Mouse (Mus musculus) T-helper 2 cell (primary cell): ENCODE measurements around the gene Myo16.

Experiments used
- in situ Hi-C: fragments of 300-600 bp; cut with MboI, MseI; formaldehyde crosslinking; loops from one replicate; pipeline ENCODE4 v1.15.1; 2025; ENCODE audit warnings: high pct_unique_total_duplicates

Gene Myo16

DNA sequence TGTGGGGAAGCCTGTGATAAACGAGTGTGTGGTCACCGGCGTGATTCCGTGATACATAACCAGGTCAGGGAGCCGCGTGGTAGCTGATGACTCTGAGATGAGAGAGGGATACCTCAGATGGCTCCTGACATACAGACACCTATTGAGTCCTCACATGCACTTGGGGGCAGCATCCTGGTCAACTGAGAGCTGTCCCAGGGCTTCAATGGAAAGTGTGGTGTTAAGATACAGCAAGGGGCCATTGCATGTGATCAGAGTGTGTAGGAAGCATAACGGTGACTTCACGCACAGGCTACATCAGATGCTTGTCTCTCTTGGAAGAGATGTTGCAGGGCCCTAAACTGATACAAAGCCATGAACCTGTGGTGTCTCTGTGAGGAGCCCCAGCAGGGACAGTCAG lies 260.2 kb downstream of the Myo16 start:
- in situ Hi-C loops: no loop called here

- in situ Hi-C loops: no loop called here
Observed at GRCm38 (mm10) chr8:10414684-10415212, 261.0 kb downstream of the Myo16 start.

DNA sequence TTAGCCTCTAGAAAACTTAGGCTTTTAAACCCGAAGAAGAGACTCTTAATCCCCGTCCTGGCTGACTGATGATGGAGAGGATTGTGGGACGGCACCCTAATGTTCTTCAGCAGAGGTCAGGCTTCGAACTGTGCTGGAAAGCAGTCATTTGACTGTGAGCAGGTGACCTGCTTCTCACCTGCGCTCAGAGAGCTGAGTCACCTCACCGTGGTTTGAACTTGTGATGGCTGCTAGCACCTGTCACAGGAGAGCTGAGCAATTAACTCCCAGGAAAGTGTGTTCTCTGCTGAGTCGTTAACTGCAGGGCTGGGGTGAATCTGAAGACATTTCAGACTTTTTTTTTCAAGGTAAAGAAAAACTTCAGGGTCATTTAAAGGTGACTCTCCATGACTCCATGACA lies 261.6 kb downstream of the Myo16 start:
- in situ Hi-C loops: no loop called here

DNA sequence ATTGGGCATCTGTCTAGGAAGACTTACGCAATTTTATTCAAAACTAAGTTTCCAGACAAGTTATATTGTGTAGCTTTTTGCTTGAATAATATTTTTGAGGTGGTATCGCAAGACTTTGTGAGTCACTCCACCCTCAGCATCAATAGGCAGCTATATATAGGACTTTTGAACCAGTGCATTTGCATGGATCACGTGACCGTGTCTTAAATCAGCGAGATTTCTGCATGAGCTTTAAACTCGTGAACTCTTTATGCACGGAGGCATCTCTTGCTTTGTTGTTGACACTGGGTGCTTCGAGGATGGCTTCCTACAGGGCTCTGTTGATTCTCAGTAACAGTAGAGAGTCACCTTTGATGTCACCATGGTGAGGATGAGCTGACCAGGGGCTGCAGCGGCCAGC lies 262.2 kb downstream of the Myo16 start:
- in situ Hi-C loops: no loop called here

DNA sequence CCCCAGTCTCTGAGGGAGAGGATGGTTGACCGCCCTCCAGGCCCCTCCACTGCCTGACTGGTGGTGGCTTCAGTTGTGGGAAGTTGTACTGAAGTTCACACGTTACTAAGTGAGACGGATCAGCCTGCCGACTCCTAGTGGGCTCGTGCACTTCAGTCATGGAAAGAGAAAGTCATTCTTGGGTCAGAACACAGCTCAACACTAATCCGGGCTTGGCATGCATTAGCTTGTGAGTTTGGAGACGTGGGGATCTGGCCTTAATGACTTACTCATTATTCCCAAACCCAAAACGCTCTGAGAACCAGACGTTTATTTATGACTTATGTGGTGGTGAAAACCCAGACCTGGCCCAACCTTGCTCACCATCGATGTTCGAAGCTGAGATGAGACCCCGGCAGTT lies 263.1 kb downstream of the Myo16 start:
- in situ Hi-C loops: no loop called here

GRCm38 (mm10) chr8:10417281-10417680 lies 263.6 kb downstream of the Myo16 start:
- in situ Hi-C loops: no loop called here

GRCm38 (mm10) chr8:10418013-10418412 lies 264.3 kb downstream of the Myo16 start:
- in situ Hi-C loops: no loop called here

DNA sequence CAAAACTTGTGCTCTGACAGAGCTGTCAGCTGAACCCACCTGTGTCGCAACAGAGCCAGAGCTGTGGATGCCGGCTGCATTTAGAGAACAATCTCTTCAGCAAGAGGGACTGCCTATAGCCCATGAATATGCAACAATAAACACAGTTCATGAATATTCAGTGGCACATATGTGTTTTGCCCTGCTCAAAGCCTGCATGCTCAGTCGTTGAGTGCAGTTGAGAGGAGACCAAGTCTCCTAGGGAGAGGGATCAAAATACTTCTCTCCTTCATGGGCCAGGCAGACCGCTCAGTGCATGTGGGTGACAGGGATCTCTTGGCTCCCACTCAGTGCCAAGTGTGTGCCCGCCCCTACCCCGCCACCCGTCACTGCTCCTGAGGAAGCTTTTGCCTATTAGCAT lies 265.3 kb downstream of the Myo16 start:
- in situ Hi-C loops: no loop called here

DNA sequence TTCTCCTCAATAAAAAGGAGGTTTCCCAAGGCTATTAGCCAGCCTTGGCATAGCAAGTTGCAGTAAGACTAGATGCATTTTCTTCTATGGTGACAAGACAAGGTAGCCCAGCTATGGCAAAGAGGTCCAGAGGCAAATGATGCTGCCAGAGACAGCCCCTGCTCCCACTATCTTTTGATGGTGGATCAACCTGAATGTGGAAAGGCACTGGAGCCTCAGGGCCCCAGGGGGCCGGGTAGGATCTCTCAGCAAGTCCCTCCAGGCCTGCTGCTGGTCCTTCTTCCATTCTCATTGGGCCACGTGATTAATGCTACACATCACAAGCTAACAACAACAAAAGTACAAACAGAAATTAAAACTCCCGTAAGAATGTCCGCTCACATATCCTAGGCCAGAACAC lies 266.0 kb downstream of the Myo16 start:
- in situ Hi-C loops: loop anchor here (10.0 kb wide), 1 partner anchor 1785 kb away; no protein-coding TSS in a partner anchor

DNA sequence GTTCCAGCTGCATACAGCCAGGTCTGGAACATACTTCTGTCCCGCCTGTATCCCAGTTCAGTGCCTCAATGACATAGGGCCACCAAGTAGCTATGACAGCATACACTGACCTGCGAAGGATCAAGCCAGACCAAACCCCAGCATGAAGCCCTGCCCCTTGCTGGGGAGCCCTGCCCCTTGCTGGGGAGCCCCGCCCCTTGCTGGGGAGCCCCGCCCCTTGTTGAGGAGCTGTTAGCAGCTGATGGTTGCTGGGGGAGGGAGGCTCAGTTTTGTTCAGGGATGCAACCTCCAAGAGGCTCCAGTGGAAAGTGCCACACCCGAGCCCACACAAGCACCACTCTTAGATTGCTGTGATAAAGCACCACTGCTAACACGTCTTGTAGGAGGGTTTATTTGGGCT lies 266.8 kb downstream of the Myo16 start:
- in situ Hi-C loops: loop anchor here (10.0 kb wide), 1 partner anchor 1786 kb away; no protein-coding TSS in a partner anchor

DNA sequence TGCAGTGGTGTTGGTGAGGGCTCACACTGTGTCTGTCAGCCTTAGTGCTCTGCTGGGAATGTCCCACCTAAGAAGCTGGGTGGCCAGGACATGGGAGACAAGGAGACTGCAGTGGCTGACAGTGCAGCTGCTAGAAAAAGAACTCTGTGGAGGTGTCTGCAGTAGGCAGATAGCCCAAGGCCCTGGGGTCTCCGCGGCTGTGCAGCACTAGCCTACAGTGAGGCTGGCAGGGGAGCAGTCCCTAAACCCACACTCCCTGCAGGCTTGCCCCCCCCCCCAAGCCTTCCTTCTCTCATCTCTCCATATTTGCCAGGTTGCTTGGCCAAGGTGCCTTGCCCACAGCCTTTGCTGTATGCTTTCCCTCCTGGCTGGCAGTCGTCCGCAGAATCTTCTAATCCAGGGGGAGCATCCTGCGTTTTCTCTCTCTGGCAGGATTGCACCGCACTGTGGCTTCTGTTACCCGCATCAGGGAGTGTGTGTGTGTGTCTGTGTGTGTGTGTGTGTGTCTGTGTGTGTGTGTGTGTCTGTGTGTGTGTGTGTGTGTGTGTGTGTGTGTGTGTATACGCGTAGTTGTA lies 267.9 kb downstream of the Myo16 start:
- in situ Hi-C loops: loop anchor here (10.0 kb wide), 1 partner anchor 1787 kb away; no protein-coding TSS in a partner anchor

- in situ Hi-C loops: loop anchor here (5.0 to 25.0 kb wide), 2 partner anchors 627 to 742 kb away; no protein-coding TSS in a partner anchor
Observed at GRCm38 (mm10) chr8:10435492-10435891, 281.8 kb downstream of the Myo16 start.

DNA sequence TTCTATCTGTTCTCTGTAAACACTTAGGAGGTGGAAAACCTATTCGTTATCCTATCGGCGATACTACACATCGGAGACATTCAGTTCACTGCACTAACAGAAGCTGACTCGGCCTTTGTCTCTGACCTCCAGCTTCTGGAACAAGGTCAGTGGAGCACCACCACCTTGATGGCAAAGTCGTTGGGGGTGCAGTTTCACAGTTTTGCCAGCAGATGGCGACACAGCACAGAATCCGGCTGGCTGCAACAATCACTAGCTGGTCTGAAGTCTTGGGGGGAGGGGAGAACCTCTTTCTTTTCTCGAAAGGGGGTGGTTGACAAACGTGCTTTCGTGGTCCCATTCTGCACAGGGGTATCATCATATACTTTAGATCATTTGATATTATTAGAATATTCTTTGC lies 285.1 kb downstream of the Myo16 start:
- in situ Hi-C loops: loop anchor here (5.0 to 25.0 kb wide), 2 partner anchors 624 to 739 kb away; no protein-coding TSS in a partner anchor

GRCm38 (mm10) chr8:10439595-10440453 lies 286.1 kb downstream of the Myo16 start:
- in situ Hi-C loops: loop anchor here (5.0 to 25.0 kb wide), 2 partner anchors 622 to 737 kb away; no protein-coding TSS in a partner anchor

DNA sequence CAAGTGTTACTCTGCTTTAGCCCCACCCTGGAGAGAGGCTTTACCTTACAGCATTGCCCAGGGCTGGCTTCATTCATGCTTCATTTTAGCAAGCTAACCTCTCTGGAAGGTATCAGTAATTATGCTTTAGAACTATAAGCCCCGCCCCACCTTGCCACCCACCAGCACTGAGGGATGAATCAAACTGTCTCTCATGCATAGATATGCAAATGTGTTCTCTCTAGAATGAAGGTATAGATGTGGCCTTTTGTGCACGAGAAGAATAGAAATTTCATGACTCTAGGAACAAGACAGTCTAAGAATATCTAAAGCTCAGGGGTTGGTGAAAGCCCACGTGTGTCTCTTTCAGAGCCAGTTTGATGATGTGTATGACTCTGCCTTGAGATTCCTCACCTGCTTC lies 288.9 kb downstream of the Myo16 start:
- in situ Hi-C loops: loop anchor here (25.0 kb wide), 1 partner anchor 620 kb away; no protein-coding TSS in a partner anchor

GRCm38 (mm10) chr8:10445011-10445410 lies 291.3 kb downstream of the Myo16 start:
- in situ Hi-C loops: loop anchor here (25.0 kb wide), 1 partner anchor 617 kb away; no protein-coding TSS in a partner anchor

GRCm38 (mm10) chr8:10448545-10448944 lies 294.8 kb downstream of the Myo16 start:
- in situ Hi-C loops: loop anchor here (25.0 kb wide), 1 partner anchor 614 kb away; no protein-coding TSS in a partner anchor

GRCm38 (mm10) chr8:10453046-10453445 lies 299.3 kb downstream of the Myo16 start:
- in situ Hi-C loops: no loop called here

DNA sequence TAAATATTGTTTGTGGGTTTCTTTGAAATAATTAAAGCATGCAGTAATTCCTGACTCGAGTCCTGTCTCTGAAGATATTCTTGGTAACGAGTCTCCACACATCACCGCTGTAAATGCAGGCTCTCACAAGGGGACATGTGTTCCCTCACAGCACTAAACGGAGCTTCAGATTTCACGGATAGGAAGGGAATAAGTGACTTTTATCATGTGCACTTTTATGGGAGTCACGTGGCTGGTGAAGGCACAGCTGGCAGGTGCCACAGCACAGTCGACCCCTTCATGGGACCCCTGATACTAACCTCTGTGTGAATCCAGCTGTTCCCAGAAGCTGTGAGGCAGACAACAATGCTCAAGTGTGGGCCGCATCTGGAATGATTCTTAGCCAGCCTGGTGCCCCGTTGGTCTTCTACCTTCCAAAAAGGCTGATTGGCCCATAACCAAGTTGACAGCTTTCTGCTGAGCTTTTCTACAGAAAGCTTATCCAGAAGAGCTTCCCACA lies 304.5 kb downstream of the Myo16 start:
- in situ Hi-C loops: no loop called here

- in situ Hi-C loops: no loop called here
Observed at GRCm38 (mm10) chr8:10462271-10462670, 308.6 kb downstream of the Myo16 start.

DNA sequence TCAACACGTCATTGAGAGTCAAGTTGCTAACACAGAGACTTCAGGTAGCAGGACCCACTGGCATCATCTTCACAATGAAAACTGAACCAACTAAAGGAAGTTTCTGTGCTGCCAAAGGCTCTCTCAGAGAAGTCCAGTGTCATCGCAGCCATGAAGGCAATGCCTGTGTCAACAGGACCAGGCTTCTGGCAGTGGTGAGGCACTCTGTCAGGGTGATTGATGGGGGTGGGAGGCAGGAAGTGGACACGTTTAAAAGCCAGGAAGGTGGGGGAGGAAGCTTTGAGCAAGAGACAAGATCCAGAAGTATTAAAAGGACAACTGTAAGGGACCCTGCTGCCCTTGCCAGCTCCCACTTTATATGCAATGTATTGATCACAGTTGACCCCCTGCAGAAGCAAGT lies 314.8 kb downstream of the Myo16 start:
- in situ Hi-C loops: no loop called here

- in situ Hi-C loops: no loop called here
Observed at GRCm38 (mm10) chr8:10469658-10470057, 315.9 kb downstream of the Myo16 start.
